Mouse (Mus musculus) cerebellum, postnatal 4 days (tissue): ENCODE results near the gene Galk2.

Experiments
- DNase-seq, 2 experiments: peaks; one replicate each; pipeline ENCODE4 v3.0.0; 2022; ENCODE audit warnings: low spot score in 2 of 2, mixed read lengths in 1 of 2

Gene Galk2

GRCm38 (mm10) chr2:125900797-125901410 is 42.0 kb downstream of the Galk2 start:
- DNase-seq, result no peak

DNA sequence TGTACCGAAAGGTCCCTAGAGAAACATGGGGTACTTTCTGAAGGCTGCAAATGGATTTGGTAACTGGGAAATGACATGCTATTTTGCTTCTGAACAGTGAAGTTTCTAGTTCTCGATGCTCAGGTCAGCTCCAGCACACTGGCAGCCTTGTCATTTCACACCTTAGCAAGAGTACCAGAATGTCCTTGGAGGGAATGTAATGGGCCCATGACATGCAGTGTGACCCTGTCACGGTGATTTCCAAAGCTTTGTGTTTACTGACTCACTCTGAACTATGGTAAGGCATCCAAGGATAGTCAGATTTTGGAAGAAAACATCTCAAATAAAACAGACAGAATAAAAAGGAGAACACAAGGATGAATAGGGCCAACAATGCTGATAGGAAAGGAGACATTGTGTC is 42.5 kb downstream of the Galk2 start:
- no peak for DNase-seq

DNA sequence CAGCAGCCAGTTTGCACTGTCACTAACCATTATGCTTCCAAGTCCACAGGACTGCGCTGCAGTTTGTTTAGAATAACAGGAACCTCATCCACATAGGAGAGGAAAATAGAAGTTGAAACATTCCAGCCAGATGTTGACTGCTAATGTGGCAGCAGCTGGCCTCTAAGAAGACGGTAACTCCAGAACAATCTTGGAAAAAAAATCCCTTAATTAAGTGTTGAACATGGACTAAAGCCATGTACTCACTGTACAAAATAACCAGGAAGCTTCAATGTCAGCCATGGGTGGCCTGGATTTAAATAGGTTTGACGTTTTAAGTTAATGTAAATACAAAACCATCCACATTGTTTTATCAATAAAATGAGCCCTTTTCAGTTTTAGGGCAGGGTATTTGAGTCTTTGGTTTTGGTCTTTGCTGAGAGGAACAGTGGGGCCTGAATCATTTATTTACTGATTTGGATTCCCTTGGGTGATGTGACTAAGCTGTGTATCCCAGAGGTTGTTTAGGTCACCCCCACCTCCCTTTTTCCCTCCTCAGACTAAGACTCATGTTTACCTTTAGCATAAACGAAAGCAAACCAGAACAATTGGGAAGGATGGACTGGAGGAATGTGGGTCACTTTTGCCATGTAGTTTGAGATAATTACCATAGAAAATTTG is 47.6 kb downstream of the Galk2 start:
- no peak for DNase-seq

GRCm38 (mm10) chr2:125907580-125908255 is 48.8 kb downstream of the Galk2 start:
- DNase-seq, result no peak

DNA sequence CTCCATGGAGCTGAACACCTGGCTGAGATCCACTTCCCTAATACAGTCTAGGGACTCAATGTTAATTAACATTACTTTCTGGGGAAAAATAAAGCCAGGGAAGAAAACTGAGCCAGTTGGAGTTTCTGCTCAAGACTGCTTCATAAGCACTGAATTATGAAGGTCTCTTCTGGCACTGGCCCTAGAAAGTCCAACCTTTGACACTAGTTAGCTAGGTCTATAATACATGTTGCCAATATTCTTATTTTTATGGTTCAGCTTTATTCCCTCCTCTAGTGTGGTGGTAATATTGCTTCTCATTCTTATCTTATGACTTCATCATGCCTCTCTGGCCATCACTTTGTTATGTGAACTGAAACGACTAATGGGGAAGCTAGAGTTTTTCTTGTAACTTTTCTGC is 55.3 kb downstream of the Galk2 start:
- no peak for DNase-seq

DNA sequence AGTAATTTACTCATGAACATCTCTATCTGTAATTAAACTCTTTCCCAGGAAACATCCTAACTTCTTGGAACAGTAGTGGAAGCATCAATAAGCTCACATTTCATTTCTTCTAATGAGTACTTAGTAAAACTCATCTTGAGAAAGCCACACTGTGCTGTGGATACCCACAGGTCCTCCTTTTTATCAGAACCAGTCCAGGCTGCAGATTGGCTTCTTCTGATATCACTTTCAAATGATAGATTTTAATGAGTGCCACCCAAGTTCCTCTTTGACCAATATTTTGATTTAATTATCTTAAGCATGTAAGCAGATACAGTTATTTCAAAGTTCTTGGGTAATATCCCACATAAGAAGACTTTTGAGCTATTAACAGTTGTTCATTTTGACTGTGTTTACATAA is 55.8 kb downstream of the Galk2 start:
- DNase-seq, result no peak

DNA sequence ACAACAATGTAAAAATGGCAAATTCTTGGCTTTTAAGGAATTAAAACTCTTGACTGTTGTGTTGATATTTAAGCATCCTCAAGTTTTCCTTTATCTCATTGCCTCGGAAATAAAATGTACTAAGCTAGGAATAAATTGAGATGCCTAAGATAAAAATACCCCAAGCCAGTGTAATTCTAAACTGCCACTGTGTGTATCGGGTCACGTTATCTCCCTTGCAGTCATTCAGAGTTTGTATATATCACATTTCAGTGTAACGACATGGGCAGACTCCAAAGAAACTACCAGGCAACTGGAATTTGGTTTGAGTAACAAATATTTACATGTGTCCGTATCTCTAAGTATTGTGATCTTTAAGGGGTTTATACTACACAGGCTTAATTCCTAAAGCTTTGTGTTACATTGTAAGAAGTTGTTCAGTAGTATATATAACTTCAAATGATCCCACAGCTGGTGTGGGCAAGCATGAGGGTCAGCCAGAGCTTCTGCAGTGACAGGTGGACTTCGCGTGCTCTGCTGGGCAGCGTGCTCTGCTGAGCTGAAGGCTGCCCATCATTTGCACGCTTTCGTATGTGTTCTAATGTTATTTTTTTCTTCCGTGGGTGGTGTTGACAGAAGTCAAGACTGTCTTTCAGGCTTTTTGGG is 57.9 kb downstream of the Galk2 start:
- DNase-seq, result no peak

- DNase-seq, result no peak
These were observed 58.4 kb downstream of the Galk2 start for GRCm38 (mm10) chr2:125917297-125917679.

DNA sequence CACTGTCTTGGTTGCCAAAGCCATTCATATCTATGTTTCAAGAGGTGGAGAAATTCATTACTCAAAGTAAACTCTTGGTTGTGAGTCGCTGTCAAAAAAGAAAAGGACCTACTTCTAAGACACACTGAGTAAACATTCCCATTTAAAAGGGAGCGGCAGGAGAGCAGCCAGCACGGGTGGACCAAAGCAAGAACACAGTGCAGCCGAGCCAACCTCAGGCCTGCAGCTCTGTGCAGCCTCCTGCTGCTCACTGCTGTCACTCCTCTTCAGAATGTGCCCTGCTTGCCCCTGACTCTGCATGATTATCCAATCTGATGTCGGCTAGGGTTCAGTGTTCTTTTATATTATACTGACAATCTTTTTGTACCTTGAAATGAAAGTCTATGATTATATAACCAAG is 62.4 kb downstream of the Galk2 start:
- no peak for DNase-seq

GRCm38 (mm10) chr2:125922149-125922548 is 63.2 kb downstream of the Galk2 start:
- DNase-seq, result no peak

DNA sequence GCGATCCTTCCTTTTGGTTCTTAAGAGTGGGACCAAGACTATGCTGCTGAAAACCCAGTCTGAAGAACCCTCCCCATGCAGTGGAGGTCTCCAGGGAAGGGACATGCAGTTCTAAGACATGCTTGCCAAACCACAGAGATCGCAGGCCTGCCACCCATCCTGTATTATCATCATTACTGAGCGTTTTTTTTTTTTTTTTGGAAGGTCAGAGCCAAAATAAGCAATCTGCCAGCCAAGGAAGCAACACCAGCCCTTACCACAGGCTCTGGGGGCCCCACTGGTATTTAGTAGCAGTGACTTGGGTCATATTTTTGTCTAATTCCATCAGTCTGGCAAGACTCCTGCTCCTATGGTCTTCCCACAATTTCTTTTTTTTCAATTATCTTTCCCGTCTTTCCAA is 64.0 kb downstream of the Galk2 start:
- no peak for DNase-seq

GRCm38 (mm10) chr2:125923346-125923745 is 64.4 kb downstream of the Galk2 start:
- no peak for DNase-seq

DNA sequence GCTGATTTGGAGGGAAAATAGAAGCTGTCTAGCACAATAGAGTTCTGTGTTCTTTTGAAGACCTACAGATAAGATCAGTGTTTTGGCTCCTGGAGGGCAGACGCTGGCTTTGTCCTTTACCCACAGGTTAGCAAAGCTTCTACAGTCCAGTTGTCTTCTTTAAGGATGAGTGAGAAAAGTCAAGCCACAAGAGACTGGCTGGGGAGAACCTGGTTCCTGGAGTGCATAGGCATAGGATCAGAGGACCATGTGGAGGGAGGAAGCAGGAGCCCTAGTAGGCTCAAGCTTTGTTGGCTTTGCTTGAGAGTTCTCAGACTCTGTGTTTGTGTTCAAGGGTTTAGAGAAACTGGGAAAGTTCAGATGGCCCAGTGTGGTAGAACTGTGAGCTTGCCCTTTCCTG is 65.6 kb downstream of the Galk2 start:
- DNase-seq, result no peak

DNA sequence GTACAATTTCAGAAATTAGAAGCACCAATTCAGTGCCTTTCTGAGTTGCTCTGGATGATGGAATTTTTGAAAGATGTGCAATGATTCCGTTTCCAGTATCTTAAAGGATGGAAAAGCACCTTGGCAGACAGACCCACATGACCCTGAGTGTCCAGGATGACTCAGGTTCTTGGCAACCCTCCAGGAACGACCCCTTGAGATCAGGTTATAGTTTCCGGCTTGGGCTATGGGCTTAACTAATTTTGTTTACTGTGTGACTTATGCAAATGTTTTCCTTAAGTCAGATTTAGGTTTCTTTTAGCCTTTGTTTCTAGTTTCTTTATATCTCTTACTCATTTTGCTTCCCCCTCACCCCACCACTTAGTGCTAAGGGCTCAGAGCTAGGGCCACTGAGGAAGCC is 66.2 kb downstream of the Galk2 start:
- no peak for DNase-seq

DNA sequence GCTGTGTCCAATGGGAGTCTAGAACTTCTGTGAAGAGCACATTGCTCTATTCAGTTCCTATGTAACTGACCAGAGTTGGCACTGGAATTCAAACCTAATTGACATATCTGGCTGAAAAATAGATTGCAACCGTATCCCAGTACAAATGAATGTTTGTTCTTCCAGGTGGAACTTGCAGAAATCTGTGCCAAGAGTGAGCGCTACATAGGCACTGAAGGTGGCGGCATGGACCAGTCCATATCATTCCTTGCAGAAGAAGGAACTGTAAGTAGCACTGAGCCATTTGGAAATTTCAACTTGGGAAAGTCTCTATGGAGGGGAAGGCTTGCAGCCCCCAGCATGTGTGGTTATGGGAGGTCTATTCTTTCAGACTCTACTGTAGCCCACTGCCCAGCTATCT is 70.5 kb downstream of the Galk2 start:
- no peak for DNase-seq

- no peak for DNase-seq
These were observed 71.0 kb downstream of the Galk2 start for GRCm38 (mm10) chr2:125929872-125930271.

DNA sequence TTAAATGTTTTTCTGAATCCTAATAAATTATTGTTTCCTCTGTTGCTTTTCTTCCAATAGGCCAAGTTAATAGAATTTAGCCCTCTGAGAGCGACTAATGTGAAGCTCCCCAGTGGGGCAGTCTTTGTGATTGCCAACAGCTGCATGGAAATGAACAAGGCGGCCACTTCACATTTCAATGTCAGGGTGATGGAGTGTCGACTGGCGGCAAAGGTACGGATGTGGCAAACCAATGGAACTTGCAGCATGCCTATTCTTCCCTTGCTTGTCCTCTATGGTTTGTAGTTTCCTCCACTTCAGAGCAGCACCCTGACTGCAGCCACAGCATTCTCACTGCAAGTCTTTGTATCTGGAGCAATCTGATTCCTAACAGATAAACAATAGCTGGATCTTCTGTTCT is 72.3 kb downstream of the Galk2 start:
- DNase-seq, result no peak

- DNase-seq, result no peak
These were observed 73.8 kb downstream of the Galk2 start for GRCm38 (mm10) chr2:125932734-125933133.

DNA sequence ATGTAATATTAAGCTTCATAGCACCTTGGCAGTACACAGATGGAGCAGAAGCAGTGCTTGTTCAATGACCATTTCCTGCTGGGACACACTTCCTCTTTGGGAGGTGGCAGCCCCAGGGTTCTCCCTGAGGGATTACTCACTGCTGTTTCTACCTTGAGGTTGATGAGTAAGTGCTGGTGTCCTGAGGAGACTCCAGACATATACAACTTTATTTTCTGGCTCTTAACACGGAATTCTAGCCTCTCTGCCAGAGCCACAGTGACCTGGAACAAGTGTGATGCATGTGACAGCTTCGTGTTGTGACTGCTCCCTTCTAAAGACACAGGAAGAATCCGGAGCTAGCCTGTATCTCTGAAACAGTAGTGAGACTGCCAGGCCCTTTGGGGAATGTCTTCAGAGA is 75.1 kb downstream of the Galk2 start:
- no peak for DNase-seq

DNA sequence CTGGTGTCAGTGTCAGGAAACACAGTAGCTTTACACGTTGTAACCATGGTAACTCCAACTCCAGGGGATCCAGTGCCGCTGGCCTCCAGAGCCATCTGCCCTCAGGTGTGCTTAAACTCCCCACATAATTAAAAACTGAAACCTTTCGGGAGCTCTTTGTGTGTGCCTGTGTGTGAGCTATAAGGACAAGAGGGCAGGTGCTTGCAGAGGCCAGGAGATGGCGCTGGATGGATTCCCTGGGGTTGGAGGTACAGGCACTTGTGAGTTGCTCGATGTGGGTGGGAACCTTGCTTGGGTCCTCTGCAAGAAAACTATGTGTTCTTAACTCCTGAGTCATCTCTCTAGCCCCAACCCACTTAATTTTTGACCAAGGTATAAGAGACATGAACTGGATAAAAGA is 77.5 kb downstream of the Galk2 start:
- no peak for DNase-seq

DNA sequence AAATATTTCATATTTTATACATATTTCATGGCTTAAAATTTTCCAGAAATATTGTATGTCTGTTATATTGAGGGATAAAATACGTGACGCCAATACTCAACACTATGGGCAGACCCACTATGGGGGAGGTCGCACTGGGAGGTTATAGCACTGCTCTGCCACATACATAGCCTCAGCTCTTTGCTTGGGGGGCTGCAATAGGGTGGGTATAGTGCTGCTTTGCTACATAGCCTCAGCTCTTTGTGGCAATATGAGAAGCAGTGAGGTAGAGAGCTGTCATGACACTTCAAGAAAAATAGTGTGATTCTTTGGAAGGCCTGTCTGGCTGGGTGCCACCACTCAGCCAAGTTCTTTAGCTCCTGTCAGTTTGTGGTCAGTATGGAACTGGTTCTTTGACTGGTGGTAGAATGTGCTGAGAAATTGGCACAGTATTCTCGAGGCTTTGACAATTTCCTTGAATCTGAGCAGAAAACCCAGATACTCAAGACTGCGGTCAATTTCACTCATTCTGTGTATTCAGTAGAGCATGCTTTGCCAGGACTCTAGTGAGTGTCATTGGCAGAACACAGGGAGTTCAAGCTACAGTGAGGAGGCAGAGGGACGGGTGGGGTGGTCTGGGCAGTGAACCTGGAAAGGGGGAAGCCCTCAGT is 80.2 kb downstream of the Galk2 start:
- DNase-seq, result no peak

- DNase-seq, result no peak
These were observed 82.3 kb downstream of the Galk2 start for GRCm38 (mm10) chr2:125941111-125941785.
